Mouse (Mus musculus): ENCODE measurements at regions not wholly inside any gene's neighbourhood (a gene's known extent, or its start where the extent isn't known, plus 50 kb on each side); places are given as distances from the start of the nearest gene placed in this dataset.

- TF ChIP-seq CTCF (IDR thresholded peaks at IDR 0.05; ENCODE audit: insufficient read depth, low read length) (no peak), POLR2A (IDR thresholded peaks at IDR 0.05; ENCODE audit: borderline replicate concordance, extremely low read depth, low read depth, low read length) (no peak)
Observed at GRCm38 (mm10) chr15:6981430-6981829, 106.7 kb upstream of the Osmr start.

Measured in lung, adult 2 months (tissue).